Mouse (Mus musculus) embryo, embryonic 10.5 days (tissue): ENCODE data around the gene Gm10715.
"Not testable (repeated sequence)": the region's sequence is repeated elsewhere in the genome, so short reads cannot be mapped to it uniquely, and the experiment has no call there.

Source experiments
- DNase-seq: peaks from one replicate; pipeline ENCODE4 v3.0.0-alpha.2; 2015; ENCODE audit warnings: low spot score

The Gm10715 gene

DNA sequence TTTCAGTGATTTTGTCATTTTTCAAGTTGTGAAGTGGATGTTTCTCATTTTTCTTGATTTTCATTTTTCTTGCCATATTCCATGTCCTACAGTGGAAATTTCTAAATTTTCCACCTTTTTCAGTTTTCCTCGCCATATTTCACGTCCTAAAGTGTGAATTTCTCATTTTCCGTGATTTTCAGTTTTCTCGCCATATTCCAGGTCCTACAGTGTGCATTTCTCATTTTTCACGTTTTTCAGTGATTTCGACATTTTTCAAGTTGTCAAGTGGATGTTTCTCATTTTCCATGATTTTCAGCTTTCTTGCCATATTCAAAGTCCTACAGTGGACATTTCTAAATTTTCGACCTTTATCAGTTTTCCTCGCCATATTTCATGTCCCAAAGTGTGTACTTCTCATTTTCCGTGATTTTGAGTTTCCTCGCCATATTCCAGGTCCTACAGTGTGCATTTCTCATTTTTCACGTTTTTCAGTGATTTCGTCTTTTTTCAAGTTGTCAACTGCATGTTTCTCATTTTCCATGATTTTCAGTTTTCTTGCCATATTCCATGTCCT, 11.7 kb upstream of the Gm10715 start, which contains the start of gene Gm10717:
Gm10717 (plus strand) TSS at position 506 of the 556 bp plus-strand sequence.
- DNase-seq, result not testable (repeated sequence)

DNA sequence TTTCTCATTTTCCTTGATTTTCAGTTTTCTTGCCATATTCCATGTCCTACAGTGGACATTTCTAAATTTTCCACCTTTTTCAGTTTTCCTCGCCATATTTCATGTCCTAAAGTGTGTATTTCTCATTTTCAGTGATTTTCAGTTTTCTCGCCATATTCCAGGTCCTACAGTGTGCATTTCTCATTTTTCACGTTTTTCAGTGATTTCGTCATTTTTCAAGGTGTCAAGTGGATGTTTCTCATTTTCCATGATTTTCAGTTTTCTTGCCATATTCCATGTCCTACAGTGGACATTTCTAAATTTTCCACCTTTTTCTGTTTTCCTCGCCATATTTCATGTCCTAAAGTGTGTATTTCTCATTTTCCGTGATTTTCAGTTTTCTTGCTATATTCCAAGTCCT, 11.0 kb upstream of the Gm10715 start:
- DNase-seq, result not testable (repeated sequence)

DNA sequence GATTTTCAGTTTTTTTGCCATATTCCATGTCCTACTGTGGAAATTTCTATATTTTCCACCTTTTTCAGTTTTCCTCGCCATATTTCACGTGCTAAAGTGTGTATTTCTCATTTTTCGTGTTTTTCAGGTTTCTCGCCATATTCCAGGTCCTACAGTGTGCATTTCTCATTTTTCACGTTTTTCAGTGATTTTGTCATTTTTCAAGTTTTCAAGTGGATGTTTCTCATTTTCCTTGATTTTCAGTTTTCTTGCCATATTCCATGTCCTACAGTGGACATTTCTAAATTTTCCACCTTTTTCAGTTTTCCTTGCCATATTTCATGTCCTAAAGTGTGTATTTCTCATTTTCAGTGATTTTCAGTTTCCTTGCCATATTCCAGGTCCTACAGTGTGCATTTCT, 10.5 kb upstream of the Gm10715 start:
- DNase-seq, result not testable (repeated sequence)

DNA sequence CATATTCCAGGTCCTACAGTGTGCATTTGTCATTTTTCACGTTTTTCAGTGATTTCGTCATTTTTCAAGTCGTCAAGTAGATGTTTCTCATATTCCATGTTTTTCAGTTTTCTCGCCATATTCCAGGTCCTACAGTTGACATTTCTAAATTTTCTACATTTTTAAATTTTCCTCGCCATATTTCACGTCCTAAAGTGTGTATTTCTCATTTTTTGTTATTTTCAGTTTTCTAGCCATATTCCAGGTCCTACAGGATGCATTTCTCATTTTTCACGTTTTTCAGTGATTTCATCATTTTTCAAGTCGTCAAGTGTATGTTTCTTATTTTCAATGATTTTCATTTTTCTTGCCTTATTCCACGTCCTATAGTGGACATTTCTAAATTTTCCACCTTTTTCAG, 9.9 kb upstream of the Gm10715 start:
- not testable (repeated sequence) for DNase-seq

DNA sequence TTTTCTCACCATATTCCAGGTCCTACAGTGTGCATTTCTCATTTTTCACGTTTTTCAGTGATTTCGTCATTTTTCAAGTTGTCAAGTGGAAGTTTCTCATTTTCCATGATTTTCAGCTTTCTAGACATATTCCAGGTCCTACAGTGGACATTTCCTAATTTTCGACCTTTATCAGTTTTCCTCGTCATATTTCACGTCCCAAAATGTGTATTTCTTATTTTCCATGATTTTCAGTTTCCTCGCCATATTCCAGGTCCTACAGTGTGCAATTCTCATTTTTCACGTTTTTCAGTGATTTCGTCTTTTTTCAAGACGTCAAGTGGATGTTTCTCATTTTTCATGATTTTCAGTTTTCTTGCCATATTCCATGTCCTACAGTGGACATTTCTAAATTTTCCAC, 9.5 kb upstream of the Gm10715 start:
- peak; percentile 70 for DNase-seq

DNA sequence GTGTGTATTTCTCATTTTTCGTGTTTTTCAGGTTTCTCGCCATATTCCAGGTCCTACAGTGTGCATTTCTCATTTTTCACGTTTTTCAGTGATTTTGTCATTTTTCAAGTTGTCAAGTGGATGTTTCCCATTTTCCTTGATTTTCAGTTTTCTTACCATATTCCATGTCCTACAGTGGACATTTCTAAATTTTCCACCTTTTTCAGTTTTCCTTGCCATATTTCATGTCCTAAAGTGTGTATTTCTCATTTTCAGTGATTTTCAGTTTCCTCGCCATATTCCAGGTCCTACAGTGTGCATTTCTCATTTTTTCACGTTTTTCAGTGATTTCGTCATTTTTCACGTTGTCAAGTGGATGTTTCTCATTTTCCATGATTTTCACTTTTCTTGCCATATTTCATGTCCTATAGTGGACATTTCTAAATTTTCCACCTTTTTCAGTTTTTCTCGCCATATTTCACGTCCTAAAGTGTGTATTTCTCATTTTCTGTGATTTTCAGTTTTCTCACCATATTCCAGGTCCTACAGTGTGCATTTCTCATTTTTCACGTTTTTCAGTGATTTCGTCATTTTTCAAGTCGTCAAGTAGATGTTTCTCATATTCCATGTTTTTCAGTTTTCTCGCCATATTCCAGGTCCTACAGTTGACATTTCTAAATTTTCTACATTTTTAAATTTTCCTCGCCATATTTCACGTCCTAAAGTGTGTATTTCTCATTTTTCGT, 7.2 kb upstream of the Gm10715 start:
- DNase-seq, result not testable (repeated sequence)

DNA sequence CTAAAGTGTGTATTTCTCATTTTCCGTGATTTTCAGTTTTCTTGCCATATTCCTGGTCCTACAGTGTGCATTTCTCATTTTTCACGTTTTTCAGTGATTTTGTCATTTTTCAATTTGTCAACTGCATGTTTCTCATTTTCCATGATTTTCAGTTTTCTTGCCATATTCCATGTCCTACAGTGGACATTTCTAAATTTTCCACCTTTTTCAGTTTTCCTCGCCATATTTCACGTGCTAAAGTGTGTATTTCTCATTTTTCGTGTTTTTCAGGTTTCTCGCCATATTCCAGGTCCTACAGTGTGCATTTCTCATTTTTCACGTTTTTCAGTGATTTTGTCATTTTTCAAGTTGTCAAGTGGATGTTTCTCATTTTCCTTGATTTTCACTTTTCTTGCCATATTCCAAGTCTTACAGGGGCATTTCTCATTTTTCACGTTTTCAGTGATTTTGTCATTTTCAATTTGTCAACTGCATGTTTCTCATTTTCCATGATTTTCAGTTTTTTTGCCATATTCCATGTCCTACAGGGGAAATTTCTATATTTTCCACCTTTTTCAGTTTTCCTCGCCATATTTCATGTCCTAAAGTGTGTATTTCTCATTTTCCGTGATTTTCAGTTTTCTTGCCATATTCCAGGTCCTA, 5.9 kb upstream of the Gm10715 start:
- DNase-seq, result peak; percentile 94

DNA sequence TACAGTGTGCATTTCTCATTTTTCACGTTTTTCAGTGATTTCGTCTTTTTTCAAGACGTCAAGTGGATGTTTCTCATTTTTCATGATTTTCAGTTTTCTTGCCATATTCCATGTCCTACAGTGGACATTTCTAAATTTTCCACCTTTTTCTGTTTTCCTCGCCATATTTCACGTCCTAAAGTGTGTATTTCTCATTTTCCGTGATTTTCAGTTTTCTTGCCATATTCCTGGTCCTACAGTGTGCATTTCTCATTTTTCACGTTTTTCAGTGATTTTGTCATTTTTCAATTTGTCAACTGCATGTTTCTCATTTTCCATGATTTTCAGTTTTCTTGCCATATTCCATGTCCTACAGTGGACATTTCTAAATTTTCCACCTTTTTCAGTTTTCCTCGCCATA, 2.4 kb upstream of the Gm10715 start, which contains the start of gene Gm17535:
Gm17535 (plus strand) TSS at position 301 of the 400 bp plus-strand sequence.
- DNase-seq, result not testable (repeated sequence)

DNA sequence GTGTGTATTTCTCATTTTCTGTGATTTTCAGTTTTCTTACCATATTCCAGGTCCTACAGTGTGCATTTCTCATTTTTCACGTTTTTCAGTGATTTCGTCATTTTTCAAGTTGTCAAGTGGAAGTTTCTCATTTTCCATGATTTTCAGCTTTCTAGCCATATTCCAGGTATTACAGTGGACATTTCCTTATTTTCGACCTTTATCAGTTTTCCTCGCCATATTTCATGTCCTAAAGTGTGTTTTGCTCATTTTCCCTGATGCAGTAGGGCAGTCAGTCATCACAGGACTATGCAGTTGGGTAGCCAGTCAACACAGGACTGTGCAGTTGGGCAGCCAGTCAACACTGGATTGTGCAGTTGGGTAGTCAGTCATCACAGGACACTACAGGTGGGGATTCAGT, 1.5 kb downstream of the Gm10715 start:
- peak; percentile 10 for DNase-seq
